Mouse (Mus musculus) NIH3T3 (cell line): ENCODE measurements at regions not wholly inside any gene's neighbourhood (a gene's known extent, or its start where the extent isn't known, plus 50 kb on each side); places are given as distances from the start of the nearest gene placed in this dataset.

ENCODE experiments used
- DNase-seq: peaks from one replicate; pipeline ENCODE4 v3.0.0-alpha.2; 2012; ENCODE audit warnings: low read depth

GRCm38 (mm10) chr10:17596126-17596525 is 126.9 kb upstream of the Cited2 start:
- no peak for DNase-seq

GRCm38 (mm10) chr10:17596743-17597142 is 126.3 kb upstream of the Cited2 start:
- peak; percentile 42 for DNase-seq

- peak; percentile 50 for DNase-seq
These were observed 123.8 kb upstream of the Cited2 start for GRCm38 (mm10) chr10:17599246-17599645.

- no peak for DNase-seq
These were observed 122.9 kb upstream of the Cited2 start for GRCm38 (mm10) chr10:17599831-17600761.

GRCm38 (mm10) chr10:17600762-17601108 is 122.3 kb upstream of the Cited2 start:
- no peak for DNase-seq

- DNase-seq: no peak
These were observed 120.6 kb upstream of the Cited2 start for GRCm38 (mm10) chr10:17602446-17602845.

- DNase-seq: no peak
These were observed 114.8 kb upstream of the Cited2 start for GRCm38 (mm10) chr10:17608220-17608619.

- DNase-seq: peak; percentile 9
These were observed 112.4 kb upstream of the Cited2 start for GRCm38 (mm10) chr10:17610592-17610991.

- peak; percentile 64 for DNase-seq
These were observed 109.7 kb upstream of the Cited2 start for GRCm38 (mm10) chr10:17613281-17613680.

- DNase-seq: no peak
These were observed 105.0 kb upstream of the Cited2 start for GRCm38 (mm10) chr10:17618024-17618423.

- no peak for DNase-seq
These were observed 103.4 kb upstream of the Cited2 start for GRCm38 (mm10) chr10:17619617-17620016.

GRCm38 (mm10) chr10:17621703-17622385 is 101.2 kb upstream of the Cited2 start:
- DNase-seq: no peak

GRCm38 (mm10) chr10:17622802-17623201 is 100.2 kb upstream of the Cited2 start:
- no peak for DNase-seq

GRCm38 (mm10) chr10:17629709-17630108 is 93.3 kb upstream of the Cited2 start:
- DNase-seq: no peak

- DNase-seq: no peak
These were observed 92.0 kb upstream of the Cited2 start for GRCm38 (mm10) chr10:17630861-17631581.

GRCm38 (mm10) chr10:17631817-17632216 is 91.2 kb upstream of the Cited2 start:
- DNase-seq: no peak

- no peak for DNase-seq
These were observed 89.9 kb upstream of the Cited2 start for GRCm38 (mm10) chr10:17632959-17633674.

GRCm38 (mm10) chr10:17645363-17645762 is 77.7 kb upstream of the Cited2 start:
- DNase-seq: no peak

- DNase-seq: no peak
These were observed 76.6 kb upstream of the Cited2 start for GRCm38 (mm10) chr10:17646391-17646790.

GRCm38 (mm10) chr10:17648077-17648476 is 74.9 kb upstream of the Cited2 start:
- peak; percentile 48 for DNase-seq

- DNase-seq: no peak
These were observed 71.8 kb upstream of the Cited2 start for GRCm38 (mm10) chr10:17650997-17651750.
